Mouse (Mus musculus) retina, adult 2 months (tissue): Measurements from ENCODE around the gene Ppfia2.
A peak's percentile ranks its signal among the peaks of the same experiment; 100 is the strongest.

Source experiments
- DNase-seq: peaks from one replicate; pipeline ENCODE4 v3.0.0-alpha.2; 2012; ENCODE audit warnings: low read depth, low spot score

Gene Ppfia2

DNA sequence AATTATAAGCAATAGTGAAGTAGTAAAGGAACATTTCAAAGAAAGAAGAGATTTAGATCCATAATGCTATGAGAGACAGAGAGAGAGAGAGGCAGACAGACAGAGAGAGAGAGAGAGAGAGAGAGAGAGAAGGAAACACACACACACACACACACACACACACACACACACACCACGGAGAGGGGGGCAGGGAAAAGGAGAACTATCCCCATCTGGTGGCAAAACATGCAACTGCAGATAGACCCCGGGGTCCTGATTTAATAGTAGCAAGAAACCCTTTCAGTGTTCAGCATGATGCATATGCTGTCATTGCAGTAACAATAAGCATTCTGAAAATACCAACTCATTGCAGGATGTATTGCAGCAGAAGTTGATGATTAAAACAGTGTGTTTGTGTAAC, 442.9 kb downstream of the Ppfia2 start:
- no peak for DNase-seq

DNA sequence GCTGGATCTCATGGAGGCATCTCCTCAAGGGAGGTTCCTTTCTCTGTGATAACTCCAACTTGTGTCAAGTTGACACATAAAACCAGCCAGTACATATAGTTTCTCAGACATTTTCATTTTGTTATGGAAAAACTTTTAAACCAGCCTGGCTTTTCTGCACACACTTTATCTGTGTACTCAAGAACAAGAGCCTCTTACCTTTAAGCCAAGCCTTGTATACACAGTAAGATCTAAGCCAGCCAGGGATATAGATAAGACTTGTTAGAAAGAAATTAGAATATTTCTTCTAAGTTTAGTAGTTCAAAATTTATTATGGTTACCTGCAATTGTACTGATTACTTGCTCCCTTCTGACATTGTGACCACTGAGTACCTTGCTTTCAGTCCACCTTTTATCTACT, 444.1 kb downstream of the Ppfia2 start:
- no peak for DNase-seq

DNA sequence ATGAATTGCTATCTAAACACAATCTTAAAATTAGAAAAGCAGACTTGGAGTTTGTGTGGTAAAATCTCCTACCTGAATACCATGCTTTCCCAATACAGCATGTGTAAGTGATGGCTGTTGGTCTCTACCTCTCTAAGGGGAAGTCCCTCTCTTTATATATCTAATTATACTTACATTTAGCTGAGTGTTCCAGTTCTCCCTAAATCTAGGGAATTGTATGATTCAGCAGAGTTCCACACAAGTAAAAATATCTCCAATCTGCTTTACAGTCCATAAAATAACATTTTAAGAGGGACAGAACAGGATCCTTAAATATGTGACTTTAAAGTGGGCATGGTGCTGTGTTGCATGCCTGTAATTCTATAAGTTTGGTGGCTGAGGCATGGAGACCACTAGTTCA, 444.7 kb downstream of the Ppfia2 start:
- DNase-seq: no peak

DNA sequence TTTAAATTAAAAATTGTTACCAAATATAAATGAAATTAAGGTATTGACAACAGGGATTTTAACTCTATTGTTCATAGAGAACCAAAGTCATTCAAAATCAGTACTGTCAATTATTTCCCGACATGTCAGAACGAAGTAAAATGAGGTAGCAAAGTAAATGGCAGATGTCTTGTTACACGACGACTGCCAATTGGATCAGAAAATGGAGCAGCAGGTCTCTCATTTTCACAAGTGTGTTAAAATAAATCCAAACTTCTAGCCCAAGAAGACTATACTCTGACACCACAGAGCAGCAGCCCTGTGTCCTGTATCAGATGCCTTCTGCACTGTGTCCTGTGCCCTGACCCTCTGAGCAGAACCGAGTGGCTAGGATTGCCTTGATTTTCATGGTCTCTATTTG, 454.2 kb downstream of the Ppfia2 start:
- no peak for DNase-seq

DNA sequence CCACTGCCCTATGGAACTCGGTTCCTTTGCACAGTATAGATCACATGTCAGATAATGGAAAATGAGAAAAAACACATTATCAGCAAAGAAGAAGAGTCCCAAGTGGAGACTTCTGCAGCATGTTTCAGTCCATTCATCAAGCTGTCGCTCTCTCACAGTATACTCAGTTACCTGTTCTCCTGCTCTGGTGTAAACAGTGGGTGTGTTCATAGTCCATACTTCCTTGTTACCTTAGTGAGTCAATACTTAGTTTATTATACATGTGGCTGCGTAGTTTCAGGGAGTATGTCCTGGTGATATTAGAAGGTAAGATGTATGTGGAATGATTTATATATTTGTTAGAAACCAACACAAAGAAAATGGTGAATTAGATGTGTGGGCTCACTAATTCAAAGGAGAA, 454.7 kb downstream of the Ppfia2 start:
- DNase-seq: no peak

DNA sequence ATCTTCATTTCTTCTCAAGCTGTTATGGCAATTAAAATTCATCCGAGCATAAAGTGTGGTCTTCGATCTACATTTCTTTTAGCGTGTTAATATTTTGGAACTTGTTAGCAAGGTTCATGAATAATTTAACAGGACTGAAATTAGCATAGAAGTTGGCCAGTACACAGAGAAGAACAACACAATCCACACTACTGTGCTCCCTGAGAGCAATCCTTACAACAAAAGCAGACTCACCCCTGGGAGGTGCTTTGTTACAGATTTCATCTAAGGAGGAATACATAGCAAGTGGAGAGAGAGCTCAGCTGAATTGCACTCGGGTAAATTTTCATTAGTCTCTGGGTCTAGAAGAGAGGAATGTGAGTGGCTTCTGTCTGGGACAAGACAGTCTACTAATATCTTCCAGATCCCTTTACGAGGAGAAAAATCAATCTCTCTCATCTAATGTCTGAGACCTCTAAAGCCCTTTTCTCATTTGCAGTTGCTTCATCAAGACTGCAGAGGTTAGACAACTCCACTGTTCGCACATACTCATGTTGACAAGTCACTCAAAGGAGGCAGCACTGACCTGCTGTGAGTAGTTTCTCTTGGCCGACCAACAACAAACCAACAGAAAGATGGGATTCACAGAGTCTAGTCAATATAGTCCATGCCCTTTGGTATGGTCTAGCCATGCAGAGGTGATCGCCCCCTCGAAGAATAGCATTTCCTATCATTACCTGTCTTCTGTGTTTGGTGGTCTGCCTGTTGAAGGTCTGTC, 458.6 kb downstream of the Ppfia2 start:
- DNase-seq: no peak

DNA sequence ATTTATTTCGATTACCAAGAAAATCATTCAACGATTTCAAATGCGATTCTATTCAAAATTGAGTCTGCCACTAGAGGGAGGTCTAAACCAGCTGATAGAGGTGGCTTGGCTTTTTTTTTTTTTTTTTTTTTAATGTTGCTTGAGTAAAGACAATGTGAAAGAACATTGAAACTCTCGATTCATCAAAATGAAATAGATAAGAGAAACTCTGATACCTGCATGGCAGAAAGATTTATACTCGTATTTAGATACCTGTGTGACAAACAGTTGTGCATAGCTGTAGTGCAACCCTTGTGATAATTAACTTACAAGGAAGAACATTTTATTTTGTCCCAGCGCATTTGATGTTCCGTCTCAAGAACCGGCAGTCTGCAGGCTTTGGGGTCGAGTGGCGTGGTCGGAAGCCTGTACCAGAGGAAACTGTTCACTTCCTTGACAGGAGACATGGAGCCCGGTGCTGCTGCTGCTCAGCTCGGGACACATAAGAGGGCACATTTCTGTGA, 462.5 kb downstream of the Ppfia2 start:
- DNase-seq: peak; percentile 22

DNA sequence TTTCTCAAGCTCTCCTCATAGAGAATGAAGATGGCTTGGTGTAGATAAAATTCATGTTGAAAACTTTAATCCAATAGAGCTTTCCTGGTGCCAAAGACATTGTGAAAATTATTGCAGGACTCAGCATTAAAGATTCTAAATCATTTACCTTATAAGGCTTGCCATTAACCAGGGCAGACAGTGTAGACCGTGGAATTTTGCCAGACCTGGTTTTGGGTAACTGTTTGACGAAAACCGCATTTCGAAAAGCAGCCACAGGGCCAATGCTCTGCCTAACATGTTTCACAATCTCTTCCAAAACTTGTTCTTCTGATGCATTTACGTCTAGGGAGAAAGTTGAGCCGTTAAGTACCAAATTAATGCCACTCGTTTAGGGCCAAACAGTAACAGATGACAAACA, 466.9 kb downstream of the Ppfia2 start:
- no peak for DNase-seq

DNA sequence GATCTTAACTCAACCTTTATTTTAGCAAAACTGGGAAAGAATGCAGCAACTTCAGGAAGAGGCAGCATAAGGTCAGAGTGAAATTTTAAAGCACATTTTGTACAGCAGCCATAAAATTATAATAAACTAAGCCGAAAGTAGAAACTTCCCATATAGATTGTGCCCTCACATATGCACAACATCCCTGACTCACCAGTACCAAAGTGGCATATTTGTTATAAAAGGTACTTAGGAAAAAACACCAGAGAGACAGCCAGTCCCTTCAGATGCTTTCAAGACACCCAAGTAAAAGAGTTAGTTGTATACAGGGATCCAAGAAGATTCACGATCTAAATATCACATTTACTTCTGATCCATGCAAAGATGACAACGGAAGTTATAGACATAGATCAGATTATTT, 468.7 kb downstream of the Ppfia2 start:
- no peak for DNase-seq

DNA sequence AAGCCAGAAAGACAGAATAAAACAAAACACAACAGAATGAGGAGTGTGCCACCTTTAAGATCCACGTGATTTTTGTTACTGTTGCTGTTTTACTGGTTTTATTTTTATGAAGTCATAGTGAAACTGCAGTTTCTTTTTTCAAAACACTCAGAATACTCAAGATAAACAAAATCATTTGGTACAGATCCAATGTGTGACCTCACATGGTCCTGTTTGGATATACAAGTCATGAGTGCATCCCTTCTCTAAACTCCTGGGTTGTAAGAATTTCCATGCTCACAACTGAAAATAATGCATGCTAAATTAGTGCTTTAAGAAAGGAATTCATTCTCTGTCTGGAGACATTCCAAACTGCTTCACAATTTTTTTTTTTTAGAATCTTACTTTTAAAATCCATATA, 469.3 kb downstream of the Ppfia2 start:
- DNase-seq: no peak

DNA sequence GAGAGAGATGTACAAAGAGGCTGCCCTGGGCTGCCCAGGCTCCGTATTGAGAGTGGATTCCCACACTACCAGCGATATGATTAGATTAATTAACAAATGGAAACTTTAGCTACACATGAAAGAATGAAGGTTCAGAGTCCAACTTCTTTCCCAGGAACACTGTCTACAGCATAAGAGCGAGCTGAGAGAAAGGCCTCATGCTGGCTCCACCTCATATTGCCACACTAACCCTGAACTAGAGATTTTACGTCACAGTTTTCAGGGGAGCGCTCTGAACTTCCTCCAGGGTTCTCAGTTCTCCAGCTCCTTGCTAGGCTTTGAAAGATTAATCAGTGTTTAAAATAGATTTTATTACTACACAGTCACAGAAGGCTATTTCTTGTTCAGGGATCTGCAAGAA, 471.2 kb downstream of the Ppfia2 start:
- no peak for DNase-seq

DNA sequence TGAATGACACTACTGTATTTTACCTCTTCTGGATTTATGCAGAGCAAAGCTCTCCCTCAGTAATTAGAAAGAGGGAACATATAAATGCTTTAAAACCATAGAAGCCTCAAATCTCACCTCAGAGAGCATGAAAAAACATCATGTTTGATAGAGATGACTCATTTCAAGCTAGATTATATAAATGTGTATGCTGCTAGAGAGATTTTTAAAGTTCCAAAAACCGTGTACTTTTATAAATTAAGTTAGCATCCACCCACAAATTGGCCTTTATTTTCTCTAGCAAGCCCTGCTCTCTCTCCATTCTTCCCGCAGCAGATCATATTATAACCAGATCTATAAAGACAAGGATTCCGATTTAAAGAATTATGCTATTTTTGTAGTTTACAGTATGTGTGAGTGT, 488.9 kb downstream of the Ppfia2 start:
- DNase-seq: no peak

DNA sequence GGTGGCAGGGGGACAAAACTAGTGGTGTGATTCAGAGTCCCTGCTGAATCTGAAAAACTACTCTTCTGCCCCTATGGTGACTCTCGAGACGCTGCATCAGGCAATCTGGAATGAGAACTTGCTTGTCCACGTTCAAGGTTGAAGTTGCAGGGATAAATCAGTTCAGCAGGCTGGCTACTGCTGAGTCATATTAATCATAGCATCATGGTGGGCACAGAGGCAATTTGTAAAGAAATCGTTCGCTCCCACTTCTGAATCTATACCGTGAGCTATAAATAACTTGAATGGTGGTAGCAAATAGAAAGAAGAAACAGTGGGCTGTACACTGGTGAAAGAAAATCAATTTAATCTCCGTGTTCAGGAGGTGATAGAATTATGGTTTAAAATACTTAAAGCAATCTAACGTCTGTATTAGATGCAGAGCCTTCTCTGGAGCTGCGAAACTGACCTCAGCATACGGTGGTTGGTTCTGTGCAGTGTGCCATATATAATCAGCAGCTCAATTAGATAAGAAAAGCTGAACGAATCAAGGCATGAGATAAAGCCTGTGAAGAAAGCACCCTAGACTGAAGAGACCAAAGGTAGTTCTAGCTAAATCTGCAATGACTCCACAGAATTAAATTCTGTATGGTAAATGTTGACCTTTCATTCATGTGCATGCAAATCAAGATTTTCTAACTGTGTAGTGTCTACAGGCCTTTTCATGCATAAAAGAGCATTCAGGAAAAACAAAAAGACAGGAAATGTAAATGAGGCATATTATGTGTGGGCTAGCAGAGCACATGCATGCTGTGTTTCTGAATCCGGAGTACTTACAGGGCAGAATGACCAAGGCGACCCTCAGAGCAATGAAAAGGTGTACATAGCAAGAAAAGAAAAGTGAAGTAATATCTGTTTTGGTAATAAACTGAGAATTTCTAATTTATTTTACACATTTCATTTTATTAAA, 505.3 kb downstream of the Ppfia2 start:
- no peak for DNase-seq
